Mouse (Mus musculus): Measurements from ENCODE around the gene Kcnh1.

Kcnh1 gene

DNA sequence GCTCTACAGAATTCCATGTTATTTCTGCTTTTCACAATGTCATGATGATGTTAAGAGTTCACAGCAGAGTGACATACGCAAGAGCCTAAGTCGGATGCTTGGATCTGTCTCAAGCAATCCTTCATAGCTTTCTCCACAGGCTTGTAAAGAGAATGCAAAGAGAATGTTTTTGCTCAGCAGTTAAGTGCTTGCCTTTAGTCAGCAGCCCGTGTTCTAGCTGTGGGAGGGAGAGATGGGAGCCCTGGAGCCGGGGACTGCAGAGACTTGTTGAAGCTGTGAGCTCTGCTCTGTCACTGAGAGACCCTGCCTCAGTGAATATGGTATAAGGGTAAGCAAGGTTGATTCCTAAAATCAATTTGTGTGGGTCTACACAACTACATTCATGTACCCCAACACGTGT is 78.3 kb downstream of the Kcnh1 start:
- DNase-seq (ENCODE audit: low spot score): no peak

DNA sequence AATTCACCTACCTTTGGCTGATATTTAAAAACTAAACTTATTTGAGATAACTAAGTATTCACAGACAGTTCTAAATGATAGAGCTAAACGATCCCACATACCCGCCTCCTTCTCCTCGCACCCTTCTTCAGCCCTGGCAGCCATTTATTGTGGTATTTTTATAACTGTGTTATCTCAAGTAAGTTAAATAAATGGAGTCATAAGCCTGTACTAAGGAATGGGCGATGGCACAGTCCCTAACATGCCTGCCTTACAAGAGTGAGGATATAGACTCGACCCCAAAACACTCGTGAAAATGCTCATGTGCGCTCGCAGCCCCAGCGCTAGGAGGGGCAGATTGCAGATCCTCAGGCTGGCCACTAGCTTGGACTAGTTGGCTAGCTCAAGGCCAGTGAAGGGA is 79.3 kb downstream of the Kcnh1 start:
- no peak for DNase-seq (ENCODE audit: low spot score)

DNA sequence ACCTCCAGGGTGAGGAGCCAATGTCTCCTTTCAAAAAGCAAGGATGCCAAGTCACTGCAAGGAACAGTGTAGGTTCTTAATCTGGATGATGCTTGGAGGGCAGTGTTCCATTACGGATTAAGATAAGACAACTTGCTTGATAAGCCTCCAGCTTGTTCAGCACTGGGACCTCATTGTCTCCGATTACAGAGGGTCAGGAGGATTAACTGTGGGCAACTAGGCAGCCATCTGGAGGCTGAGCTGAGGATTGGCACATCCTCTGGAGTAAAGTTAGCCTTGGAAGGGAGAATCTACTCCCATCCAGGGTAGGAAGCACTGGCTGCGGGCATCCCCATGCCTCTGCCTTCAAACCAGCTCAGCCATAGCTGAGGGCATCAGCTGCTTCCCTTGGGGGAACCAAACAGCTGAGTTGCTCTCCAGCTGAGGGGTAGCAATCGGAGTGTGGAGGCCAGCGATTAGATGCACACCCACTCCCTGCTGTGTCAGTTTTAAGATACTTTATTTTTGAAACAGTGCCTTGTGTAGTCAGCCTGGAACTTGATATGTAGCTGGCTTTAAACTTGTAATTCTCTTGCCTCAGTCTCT is 87.3 kb downstream of the Kcnh1 start:
- no peak for DNase-seq (ENCODE audit: low spot score)

DNA sequence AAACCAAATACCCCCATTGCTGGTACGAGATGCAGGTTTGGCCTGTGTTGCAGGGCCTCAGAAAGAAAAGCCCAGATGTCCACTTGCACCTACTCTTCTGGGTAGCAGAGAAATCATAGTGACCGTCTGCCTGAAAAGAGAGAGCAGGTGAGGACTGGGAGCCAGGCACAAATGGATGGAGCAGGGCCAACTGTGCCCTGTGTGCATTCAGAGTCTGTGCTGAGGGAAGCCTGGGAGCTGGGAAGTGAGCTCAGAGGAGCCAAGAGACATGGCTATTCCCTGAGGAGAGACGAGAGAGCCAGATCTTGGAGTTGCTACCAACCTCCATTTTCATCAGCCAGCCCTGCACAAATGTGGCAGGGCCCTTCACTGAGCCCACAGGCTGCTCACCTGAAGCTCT is 93.8 kb downstream of the Kcnh1 start:
- no peak for DNase-seq (ENCODE audit: low spot score)

DNA sequence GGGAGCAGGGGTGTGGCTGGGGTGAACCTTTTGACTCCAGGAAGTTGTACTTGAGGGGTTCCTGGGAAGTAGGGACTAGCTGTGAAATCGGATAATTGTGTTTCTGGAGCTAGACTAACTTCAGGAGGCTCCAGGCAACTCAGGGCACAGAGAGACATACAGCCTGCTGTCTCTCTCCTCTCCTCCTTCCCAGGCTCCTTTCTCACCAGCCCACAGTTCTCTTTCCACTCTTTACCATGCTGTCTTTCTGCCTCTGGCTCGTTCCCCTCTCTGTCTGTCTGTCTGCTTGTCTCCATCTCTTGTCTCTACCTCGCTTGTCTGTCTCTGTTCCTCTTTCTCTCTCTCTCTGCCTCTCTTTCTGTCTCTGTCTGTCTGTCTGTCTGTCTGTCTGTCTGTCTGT is 94.4 kb downstream of the Kcnh1 start:
- DNase-seq (ENCODE audit: low spot score): no peak

DNA sequence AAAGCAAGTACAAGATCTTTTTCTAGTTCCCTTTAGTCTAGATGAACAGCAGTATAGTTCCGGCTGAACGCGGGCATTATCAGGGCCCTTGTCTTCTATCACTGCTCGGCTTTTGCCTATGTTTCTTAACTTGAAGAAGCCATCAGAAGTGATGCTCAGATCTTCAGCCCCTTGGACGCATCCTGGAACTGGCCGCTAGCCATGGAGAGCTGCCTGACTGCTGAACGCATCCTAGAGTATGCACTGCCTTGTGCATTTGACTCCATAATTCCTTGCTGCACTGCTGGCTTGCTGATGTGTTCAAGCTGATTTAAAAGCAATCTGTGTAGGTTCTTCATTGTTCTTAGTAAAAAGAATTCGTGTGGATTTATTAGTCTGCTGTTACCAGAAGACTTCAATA is 97.9 kb downstream of the Kcnh1 start:
- no peak for DNase-seq (ENCODE audit: low spot score)

DNA sequence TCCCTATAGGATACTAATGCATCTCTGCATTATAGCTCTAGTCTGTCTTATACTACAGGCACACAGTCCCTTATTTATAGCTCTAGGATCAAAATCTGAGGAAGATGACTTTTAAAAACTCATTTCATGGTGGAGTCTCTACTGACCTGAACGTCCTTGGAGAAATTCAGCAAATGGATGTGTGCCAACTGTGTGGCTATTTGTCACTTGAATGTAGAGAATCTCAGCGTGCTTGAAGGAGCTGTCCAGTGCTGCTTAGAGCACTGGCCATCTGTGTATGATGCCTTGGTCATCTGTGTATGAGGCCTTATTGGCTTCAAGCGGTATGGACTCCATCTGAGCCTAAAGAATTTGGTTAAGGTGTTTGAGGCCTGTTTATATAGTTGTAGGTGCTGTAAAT is 100.7 kb downstream of the Kcnh1 start:
- DNase-seq (ENCODE audit: low spot score): peak; percentile 39

DNA sequence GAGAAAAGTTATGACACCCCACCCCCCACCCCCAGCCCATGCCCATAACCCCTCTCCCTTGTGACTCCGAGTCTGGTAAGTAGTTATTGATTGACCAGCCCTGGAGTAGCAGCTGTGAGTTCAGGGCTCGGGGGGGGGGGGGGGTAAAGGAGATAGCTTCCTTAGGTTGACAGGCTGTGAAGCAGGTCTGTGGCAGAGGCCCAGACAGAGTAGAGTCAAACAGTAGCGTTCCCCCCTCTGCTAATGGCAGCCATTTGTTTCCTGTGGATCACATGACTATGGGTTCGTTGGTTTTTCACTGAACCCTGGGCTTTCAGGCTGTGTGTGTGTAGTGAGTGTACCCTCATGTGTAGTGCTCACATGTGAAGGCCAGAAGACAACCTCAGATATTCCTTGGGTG is 102.8 kb downstream of the Kcnh1 start:
- no peak for DNase-seq (ENCODE audit: low spot score)

DNA sequence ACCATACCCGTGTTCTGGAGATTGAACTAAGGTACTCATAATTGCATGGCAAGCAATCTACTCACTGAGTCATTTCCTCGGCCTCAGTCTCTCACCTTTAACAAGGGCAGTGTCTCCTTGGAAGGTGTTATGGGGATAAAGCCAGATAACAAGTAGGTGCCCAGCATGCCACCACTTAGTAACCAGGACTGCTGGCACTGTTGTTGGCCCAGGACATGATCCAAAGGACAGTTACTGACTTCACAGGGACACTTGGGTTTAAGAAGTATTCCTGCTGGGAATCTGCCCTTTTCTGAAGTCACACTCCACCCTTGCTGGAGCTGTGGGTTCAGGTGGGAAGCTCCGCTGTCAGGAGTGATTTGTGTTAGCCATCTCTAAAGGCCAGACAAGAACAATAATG is 103.3 kb downstream of the Kcnh1 start:
- no peak for DNase-seq (ENCODE audit: low spot score)

DNA sequence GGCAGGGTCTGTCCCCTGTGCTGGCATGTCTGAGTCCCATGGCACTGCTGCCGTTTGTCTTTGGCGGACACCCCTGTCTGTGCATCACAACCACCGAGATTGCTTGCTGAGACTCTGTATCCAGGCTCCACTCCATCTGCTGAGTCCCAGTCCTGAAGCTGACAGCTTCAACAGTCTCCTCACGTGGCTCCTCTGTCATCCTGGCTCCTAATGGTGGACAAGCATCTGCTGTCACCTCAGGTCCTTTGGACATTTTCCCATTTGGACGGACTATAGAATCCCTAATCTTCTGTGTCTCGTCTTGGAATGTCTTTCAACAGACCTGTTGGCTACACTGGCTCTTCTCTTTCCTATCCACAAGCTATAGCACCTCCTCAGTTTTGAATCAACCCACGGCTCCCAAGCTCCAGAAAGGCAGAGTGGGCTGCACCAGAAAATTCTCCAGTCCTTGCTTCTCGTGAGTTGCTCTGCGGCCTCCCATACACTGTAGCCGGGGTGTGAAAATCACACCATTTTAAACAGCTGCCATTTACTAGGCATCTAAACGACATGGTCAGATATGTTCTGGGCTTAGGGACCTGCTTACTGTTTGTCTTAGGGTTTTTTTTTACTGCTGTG is 104.8 kb downstream of the Kcnh1 start:
- no peak for DNase-seq (ENCODE audit: low spot score)

DNA sequence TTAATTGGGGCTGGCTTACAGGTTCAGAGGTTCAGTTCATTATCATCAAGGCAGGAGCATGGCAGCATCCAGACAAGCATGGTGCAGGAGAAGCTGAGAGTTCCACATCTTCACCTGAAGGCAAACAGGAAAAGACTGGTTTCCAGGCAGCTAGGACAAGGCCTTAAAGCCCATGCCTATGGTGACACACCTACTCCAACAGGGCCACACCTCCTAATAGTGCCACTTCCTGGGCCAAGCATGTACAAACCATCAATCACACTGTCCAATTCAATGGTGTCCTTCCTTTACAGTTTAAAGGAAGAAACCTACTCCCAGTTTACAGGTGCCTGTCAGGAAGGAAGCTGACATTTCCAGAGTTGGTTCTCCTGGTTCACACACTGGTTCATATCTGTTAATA is 105.3 kb downstream of the Kcnh1 start:
- DNase-seq (ENCODE audit: low spot score): no peak

DNA sequence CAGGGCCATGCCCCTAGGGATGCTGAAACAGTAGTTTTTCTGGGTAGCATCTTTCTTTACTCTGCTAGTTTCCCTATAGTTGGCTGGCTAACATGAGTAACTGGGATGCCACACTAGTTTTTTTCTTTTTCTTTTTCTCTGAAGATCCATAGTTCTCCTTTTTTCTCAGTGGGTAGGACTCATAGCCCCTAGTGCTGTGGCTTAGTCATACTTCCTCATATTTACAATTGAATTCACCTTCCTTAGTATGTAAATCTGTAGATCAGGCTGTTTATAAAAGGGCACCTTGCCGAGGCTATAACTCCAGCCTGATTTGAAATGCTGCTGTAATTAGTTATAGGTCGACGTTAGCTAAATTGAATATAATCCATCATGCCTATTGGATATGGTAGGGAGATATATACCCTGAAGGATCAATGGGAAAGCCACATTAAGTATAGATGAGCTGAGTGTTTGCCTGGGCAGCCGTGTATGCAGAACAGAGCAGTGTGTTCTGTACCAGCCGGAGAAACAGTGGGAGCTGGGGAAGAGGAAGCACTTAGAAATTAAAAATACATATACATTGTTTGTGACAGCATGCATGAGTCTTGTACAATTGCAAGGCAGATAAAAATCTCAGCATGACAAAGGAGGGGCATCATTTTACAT is 107.0 kb downstream of the Kcnh1 start:
- no peak for DNase-seq (ENCODE audit: low spot score)

DNA sequence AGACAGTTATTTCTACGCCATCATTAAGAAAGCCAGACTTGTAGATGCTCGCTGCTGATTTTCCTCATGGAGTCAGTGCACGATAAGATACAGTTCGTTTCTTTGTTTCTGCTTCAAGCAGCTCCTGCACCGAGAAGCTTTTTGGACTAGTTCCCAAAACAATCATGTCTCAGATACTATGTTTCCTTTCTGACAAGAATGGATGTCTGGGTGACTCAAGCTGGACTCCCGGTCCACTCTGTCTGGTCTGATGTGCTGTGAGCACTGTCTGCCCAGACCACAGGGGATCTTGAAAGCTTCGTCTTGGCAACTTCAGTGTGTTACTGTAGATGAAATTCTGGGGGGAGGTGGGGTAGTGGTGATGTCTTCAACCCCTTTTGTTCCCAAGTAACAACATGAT is 109.8 kb downstream of the Kcnh1 start:
- DNase-seq (ENCODE audit: low spot score): no peak

DNA sequence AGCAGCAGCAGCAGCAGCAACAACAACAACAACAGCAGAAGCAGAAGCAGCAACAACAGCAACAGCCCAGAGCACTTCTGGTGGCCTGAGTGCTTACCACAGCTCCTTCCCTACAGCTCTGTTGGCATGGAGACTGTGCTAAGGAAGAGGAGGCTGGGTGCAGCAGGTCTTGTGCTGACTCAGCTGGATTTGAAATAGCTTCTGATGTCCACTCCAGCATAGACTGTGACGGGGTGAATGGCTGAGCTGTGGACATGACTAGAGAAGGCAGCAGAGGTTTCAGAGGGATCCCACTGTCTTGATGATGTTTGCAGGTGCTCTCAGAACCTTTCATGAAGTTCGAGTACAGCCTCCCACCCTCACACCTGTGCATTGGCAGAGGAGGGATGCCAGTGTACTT is 113.0 kb downstream of the Kcnh1 start:
- no peak for DNase-seq (ENCODE audit: low spot score)

DNA sequence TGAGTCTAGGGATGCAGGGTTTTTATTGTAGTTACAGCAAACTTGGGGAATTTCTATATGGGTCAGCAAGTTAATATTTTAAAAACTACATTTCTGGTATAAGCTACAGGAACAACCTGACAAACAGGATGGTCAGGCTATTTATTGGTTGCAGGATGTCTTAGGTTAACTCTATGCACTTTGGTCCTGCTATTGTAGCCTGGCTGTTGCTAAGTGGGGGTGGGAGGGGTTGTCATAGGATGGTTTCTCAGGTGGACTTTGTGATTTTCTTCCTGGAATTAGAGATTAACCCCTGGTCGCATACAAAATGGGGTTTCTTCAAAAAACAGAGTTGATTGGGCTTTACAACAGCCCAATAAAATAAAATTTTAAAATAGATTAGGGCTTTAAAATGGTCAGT is 114.6 kb downstream of the Kcnh1 start:
- no peak for DNase-seq (ENCODE audit: low spot score)

DNA sequence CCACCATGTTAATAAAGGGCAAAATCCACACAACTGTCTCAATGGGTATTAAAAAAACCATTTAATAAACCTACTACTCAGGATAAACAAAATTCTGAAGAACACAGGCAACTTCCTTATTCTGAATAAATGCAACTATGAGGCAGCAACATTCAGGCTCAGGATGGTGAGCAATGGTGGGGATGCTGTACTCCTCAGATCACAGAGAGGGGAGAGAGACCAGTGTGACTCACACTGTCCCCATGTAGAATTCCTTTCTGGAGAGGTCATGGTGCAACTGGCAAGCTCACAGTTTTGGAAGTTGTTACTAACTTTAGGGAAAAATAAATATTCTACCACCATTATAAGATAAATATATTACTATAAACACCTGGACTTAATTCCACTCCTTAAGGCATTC is 116.5 kb downstream of the Kcnh1 start:
- DNase-seq (ENCODE audit: low spot score): no peak

DNA sequence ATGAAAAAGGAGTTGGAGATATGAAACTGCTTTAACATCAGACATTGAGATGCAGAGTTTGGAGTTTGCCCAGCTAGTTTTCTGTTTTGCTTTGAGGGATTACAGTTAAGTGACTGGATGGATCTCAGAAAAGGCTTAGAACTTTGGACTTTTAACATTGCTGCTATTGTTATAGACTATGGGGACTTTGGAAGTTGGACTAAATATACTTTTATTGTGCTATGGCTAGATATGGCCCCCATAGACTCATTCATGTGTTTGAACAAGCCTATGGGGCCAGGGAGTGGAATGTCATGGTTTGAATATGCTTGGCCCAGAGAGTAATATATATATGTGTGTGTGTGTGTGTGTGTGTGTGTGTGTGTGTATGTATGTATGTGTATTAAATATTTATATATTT is 120.7 kb downstream of the Kcnh1 start:
- no peak for DNase-seq (ENCODE audit: low spot score)

DNA sequence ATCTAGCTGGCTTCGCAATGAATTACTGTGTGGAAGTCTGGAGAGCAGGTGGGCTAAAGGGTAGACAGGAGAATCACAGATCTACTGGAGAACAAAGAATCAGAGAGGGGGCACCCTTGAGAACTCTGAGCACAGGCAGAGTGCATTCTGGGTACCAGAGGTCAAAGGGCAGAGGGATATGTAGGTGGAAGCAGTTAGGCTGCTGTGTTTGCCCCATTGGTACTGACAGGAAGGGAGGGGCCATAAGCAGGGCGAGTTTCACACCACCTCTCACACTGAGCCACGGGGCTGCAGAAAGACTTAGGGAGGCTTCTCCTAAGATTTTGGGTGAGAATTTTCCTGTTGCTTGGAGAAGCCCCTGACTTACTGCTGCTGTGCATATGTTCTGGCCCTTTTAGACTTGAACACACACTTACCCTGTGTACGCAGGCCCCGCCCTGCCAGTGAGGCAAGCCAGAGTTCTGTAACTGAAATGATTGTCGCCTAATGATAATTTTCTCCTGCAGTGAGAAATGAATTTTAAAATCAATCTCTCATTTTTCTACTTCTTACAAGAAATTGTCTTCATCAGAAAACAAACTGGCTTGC is 121.4 kb downstream of the Kcnh1 start:
- DNase-seq (ENCODE audit: low spot score): no peak

DNA sequence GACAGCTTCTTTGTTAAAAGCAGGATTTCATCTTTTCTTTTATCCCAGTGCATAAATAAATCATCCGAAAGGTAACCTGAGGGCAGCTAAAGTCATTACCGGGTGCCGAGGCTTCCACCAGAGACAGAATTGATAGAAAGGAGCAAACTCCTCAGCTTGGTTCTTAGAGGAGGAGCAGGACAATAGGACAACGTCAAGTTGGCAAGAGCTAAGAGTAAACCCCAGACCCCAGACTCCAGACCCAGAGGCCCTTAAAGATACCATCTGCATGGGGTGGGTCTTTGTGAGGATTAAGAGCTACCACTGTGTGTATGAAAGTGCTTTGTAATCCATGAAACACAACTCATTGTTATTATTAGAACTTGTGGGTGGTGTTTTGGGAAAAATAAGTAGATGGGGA is 121.9 kb downstream of the Kcnh1 start:
- DNase-seq (ENCODE audit: low spot score): no peak

DNA sequence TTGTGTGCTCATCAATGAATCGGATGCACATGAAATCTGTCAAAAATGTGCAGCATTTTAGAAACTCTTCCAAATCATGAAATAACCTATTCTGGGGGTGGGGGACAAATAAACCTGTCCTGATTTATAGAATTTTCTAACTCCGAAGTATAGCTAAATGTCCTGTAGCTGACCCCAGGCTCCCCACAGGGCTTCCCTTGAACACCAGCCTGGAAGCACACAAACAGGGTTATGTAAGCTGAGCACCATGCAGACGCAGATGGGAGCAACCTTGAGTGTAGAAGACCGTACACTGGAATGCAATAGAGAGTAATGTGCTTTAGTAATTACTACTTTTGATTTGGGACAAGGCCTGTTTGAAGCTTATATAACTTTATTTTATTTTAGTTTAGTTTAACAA is 122.4 kb downstream of the Kcnh1 start:
- no peak for DNase-seq (ENCODE audit: low spot score)

DNA sequence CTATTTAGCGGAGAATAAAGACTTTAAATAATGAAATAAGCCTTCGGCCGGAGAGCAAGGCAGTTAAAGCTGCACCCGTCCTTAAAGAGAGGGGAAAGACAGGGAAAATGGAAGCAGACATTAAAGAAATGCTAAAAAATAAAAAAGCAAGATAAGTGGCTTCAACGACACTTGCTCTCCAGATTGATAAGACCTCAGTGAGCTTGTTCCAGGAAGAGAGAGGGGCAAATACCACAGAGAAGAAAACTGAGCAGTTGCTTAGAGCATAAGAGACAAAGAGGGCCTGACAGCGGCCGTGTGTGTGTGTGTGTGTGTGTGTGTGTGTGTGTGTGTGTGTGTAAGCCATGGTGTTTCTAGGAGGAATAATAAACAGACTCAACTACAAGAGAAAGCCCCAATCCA is 123.0 kb downstream of the Kcnh1 start:
- DNase-seq (ENCODE audit: low spot score): no peak

DNA sequence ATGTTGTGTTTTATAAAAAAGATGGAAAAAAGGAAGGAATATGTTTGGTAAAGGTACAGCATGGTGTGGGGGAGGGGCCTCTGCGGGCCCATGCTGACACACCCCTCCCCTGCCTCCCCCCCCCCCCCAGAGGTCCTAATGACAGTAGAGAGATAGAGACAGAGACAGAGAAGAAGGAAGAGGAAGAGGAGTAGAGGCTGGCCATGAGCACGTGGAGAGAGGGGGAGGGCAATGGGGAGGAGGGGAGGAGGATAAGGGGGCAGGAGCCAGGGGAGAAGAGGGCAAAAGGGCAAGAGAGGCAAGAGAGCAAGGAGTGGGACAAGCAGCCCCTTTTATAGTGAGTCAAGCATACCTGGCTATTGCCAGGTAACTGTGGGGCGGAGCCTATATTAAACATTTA is 123.5 kb downstream of the Kcnh1 start:
- DNase-seq (ENCODE audit: low spot score): no peak

DNA sequence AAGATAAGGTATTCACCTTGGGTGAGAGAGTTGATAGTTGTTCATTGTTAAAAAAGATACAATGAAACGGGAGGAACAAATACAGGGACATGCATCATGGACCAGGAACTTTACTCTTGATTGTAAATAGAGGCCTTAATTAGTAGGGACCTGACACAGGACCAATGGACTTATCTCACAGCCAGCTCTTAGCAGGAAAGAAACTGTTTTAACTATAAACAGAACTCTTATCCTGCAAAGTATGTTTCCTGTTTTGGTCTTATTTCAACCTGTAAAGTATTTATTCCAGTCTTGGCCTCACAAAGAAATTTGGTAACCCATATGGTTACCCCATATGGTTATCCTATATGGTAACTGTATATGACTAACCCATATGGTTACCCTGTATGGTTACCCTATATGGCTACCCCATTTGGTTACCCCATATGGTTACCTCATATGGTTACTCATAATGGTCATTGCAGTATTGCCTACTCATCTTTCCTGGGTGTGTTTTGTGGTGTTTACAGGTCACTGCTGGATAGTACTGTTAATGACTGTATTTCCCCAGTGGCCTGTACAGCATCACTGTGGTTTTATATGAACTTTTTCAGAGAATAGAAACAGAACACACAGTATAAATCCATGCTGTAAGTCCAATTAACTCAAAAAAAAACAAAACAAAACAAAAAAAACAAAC is 125.0 kb downstream of the Kcnh1 start:
- DNase-seq (ENCODE audit: low spot score): no peak
